Mouse (Mus musculus) v-Abl transformed pro-B cells (cell line): ENCODE results near the gene Vstm4.

Experiments used
- in situ Hi-C, 2 experiments: fragments of 400-800 bp; cut with MboI; formaldehyde crosslinking; loops; one replicate each; pipeline ENCODE4 v1.15.1; 2025; ENCODE audit not compliant: unreplicated experiment in 2 of 2

Vstm4 gene

DNA sequence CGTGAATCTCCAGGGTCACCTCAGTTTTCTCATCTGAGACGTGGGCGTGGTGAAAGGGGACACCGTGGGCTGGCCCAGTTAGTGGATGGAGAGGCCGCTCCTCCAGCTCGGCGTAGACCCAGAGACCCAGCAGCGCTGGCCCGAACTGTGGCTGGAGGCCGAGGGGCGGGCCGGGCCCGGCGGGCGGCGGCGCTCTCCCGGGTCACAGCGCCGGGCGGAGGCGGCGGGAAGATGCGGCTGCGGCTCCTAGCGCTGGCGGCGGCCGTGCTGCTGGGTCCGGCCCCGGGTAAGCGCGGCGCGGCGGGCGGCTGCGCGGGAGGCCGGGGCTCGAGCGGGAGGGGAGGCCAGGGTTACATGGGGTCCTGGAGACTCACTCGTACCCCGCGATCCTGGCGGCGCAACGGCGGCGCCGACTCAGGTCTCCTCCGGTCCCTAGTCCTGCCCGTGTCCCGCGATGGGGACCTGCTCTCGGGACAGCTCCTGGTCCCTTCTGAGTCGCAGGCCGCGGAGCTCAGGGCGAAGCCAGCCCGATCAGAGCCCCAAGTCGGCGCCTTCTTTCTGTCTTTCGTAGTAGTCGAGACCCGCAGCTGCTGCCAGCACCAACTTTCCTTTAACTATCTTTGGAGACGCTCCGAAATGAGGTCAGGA, at the start of gene Vstm4:
Gene Vstm4, plus strand, starts transcription at position 76 of the 648 bp plus-strand sequence.
- in situ Hi-C loops, result no loop called here

DNA sequence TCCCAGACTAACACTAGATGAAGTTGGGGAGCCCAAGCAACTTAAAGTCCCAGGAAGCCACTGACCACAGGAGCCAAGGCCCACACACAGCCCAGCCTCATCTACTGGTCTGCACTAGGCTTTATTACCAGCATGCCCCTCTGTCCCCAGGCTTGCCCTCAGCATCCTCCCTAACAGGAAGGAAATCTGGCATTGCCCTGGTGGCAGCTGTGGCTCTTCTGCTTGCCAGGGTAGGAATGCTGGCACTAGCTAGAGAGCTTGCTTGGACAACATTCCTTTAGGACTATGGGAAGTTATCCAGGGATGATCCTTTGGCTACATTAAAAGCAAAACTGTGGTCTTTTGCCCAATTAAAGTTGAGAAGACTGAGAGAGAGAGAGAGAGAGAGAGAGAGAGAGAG, 46.4 kb upstream of the Vstm4 start:
- in situ Hi-C loops, result no loop called here

DNA sequence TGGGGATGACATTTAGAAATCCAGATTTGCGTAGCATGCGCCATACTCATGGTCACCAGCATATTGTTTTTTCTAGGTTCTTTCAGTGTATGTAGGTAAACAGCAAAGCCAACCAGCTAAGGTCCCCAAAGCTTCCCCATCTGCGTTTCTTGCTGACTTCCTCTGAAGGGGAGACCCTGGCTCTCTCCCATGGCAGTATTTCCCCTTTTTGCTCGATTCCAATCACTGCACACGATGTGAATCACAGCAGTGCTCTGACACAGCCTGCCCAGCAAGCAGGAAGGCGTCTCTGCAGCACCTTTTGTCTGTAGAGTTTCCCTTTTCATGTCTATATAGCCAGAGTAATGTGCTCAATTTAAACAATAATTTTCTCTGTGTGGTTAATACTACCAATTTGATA, 44.1 kb upstream of the Vstm4 start:
- in situ Hi-C loops, result no loop called here

DNA sequence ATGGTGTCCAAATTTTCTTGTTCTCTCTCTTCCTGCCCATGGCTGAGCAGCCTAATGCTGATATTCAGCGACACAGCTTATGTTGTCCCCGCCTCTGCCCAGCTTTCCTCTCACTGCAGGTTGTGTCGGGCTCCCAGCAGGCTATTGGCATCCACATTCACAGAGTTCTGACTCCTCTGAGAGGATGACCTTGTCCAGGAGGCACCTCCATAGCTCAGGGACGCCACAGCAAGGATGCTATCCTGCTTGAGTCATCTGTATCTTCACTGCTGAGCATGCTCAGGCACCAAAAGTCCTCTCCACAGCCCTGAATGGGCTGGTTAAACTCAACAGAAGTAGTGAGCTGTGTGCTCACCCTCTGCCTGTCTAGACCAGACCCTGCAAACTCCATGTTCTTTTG, 41.6 kb upstream of the Vstm4 start:
- in situ Hi-C loops, result no loop called here

DNA sequence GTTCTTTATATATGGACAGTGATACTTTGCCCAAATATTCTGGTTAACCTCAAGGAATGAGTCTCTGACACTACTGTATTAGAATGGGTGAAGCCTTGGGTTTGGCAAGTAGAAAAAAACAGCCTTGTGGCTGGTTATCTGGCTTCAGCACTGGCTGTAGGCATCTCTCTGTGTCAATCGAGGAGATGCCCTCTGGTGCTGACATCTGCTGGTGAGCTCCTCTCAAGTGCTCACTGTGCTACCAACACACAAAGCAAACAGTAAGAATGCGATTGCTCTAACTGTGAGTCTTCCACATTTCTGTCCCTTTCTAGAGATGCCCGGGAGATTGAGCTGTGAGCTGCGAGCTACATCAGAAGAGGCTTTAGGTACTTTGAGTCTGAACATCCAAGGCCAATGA, 40.0 kb upstream of the Vstm4 start:
- in situ Hi-C loops, result no loop called here

DNA sequence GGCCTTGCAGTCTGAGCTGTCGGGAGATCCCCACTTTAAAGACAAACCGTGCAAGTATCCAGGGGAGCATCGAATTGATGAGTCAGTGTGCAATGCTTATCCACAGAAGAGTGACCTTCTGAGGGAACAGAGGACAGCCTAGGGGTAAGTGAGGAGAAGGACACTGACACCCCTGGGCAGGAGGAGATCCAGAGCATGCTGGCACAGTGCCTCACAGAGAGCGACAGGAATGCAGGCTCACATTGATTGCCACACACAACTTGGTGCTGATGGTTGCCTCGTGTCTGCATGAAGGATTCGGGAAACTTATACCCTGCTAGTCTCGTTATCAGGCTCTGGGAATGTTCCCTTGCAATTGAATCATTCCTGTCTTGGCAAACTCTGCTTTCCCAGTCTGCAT, 39.3 kb upstream of the Vstm4 start:
- in situ Hi-C loops, result no loop called here

DNA sequence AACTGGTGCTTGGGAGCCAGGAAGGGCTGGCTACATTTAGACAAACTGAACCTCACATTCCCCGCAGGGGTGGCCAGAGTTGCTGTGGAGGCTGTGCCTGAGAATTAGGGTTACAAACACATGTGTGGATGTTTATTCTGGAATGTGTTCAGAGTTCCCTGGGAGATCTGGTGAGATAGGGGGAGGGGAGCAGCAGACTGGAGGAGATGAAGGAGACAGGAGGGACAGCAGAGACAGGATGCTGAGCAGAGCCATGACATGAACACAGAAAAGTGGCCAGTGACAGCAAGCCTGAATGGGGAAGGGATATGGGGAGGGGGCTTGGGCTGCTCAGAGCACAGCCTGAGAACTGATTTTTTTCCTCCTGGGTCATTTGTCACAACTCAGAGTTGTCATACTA, 37.3 kb upstream of the Vstm4 start:
- in situ Hi-C loops, result no loop called here

DNA sequence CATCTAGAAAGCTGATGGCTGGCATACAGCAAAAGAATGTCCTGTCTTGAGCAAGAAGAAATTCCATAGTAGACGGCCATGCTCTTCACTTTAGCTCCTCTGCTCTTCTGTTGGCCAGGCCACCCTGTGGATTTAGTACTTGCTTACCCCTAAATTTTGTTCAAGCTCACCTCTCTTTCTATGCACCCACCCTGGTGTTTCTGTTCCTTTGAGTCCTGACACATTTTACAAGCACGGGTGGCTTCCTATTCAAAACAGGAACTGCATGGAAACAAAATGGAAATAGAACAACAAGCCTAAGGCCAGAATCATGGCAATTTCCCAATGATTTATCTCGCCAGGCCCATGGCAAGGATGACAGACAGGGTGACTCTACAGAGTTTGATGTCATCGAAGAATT, 33.7 kb upstream of the Vstm4 start:
- in situ Hi-C loops, result no loop called here

DNA sequence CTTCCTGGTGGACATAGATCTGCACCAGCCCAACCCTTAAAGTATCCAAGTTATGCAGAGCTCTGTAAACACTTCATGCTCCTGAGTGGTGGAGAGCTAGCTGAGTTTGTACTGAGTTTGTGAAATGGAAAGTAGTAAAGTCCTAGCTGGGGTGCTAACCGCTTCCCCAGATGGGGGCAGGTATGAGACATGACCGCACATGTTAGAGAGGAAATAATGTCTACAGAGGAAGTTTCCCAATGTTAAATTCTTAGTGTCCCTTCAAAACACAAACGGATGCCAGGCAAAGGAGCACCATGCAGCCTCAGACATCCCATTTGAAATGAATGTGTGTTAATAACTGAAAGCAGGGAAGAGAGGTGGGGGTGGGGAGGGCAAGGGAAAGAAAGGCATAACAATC, 32.7 kb upstream of the Vstm4 start:
- in situ Hi-C loops, result no loop called here

DNA sequence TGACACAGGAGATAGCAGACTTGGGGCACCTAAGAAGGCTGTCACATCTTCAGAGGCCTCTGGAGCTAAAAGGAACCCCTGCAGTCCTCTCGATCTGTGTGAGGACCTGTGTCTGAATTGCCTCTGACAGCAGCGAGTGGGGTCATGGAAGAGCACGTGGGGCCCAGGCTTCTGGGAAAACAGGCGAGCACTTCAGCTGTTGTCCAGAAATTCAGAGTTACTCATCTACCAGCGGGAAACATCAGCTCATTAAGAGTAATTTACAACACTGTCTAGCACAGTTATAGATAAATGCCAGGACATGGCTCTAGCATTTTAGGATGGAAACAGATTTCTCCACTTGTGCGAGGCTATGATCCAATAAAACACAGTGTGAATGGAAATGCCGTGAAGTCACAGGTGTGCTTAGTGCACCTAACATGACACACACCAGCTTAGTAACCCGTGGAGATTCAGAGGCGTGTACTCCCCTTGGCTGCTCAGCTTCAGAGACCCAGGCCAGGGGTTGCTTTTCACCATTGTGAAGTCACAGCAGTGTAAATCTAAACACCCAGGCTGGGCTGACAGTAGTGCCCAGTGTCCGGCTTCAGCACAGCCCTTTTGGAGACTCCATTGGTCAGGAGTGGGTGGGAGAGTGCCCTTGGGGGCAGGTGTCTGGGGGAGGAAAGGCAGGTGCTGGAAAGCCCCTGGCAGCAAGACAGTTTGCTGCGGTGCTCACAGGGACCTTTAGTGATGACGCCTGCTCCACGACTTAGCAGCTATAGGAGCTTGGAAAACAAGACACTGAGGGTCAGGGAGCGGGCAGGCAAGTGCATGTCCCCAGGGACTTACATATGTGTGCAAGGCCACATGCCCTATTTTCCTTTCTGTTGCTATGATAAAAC, 32.0 kb upstream of the Vstm4 start:
- in situ Hi-C loops, result no loop called here

DNA sequence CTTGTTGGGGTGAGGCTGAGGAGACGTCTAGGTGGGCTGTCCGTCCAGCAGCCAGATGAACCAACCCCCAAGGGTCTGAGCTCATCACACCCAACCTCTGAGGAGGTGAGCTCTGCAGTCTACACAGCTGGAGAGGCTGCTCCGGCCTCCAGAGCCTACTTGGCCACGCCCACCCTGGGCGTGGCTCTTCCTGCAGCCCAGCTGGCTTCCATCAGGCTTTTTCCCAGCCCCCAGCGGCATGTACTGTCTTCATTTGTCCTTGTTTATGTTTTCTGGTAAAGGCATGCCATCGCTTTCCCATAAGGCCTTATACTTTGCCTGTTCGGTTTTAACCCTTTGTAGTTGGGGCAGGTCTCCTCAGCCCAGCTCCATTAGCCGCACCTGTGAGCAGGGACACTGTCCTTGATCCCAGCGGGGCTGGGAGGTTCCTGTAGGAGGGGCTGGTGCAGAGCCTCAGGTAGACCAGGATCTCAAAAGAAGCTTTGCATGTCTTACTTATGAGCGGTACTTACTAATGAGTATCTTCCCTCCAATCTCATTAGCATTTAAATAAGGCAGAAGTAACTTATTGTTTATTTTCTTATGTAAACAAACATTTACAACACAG, 31.0 kb upstream of the Vstm4 start:
- in situ Hi-C loops, result no loop called here

DNA sequence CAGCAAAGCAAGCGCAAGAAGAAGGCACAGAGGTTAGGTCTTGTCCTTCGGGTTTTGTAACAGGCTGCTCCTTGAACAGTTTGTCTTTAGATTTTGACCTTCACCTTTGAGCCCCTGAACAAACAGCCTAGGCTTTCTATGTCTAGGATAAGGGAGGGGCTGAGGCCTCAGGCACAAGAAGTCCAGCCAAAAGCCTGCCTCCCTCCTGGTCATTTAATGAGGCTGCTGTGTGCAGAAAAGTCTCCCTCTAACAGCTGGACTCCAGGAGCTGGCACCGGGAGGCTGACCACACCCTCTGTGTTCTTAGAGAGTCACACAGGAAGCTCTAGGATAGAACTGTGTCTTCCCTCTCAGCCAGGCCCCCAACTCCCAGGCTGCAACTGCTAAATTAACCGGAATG, 29.4 kb upstream of the Vstm4 start:
- in situ Hi-C loops, result no loop called here

DNA sequence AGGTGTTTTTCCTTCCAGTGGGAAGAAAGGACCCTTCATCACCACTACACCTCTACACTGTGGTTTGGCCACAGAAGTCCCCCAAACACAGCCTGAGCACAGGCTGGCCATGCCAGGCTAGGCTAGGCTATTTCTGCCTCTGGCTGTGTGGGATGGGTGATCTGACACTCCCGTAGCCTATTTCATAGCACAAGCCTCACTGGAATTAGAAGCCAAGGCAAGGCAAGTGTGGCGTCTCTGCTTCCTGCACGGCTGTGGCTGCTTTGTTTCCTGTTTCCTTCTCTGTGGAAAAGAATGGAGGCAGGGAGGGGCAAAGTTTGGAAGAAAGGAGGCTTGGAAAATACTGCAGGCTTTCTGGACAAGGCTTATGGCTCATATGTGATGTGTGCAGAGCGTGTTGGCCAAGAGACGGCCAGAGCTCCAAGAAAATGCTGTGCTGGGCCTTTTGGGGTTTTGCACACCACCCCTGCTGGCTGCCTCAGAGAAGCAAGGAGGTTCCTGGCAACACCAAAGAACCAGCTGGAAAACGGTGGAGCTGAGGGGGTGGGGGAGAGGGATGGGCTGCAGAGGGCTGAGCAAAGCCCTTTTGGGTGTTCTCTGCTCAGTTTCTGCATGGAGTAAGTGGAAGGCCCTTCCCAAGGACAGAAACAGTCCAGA, 28.4 kb upstream of the Vstm4 start:
- in situ Hi-C loops, result no loop called here

DNA sequence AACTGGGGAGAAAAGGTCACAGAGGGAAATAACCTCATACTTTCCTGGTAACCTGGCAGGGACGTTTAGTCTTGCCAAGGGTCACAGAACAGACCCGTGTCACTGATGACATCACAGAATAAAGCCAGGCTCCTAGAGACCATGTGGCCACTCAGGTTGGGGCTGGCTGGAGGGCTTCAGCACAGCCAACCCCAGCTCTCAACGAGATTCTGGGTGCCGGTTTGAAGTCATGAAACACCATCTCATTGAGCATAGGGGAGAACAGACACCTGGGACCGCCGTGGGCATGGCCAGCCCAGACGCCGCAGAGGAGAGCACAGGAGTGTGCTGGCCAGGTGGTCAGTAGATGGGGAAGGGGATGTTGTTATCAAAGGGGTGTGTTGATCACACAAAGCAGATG, 22.7 kb upstream of the Vstm4 start, which contains the start of gene Fam170b:
Gene Fam170b, plus strand, starts transcription at position 116 of the 400 bp plus-strand sequence.
- in situ Hi-C loops, result no loop called here

DNA sequence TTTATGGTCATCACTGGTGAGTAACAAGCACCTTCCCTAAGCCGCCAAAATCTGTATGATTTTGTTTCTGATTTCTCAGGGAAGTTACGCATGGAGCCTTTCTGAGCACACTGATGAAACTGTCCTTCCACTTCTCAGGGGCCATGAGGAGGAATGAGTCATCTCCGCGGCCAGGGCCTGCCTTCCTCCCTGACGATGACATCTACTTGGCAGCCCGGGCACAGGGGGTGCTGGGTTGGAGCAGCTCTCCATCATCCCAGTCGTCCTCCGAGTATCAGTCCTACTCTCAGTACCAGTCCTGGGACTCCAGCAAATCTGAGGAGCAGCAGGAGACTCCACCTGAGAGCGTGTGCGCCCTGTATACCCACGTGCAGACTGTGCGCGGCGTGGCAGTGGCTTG, 21.4 kb upstream of the Vstm4 start:
- in situ Hi-C loops, result no loop called here

DNA sequence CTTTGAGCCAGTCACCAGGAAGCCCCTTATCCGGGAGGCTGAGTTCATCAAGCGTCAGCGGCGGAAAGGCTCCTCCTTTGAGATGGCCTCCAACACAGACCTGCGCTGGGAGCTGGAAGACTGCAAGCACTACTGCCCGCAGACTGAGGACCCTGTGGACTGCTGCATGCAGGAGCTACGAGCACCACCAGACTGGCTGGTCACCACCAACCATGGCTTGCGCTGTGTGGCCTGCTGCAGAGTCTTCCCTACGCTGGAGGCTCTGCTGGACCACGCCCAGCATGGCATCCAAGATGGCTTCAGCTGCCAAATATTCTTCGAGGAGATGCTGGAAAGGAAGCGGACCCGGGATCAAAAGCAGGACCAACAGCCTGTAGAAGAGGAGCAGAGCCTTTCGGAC, 21.0 kb upstream of the Vstm4 start:
- in situ Hi-C loops, result no loop called here

DNA sequence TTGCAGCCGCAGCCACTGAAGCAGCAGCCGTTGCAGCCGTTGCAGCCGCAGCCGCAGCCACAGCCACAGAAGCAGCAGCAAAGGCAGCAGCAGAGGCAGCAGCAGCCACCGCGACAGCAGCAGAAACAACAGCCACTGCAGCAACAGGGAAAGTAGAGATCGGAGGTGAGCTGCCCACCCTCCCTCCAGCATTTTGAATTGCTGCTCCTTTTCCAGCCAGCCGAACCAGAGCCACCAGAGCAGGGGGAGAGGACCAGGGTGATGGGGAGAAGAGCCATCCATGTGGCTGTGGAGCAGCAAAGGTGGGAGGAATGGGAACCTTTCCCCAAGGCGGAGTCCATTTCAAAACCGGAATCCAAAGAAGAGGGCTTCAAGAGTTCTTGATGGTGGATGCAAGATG, 20.4 kb upstream of the Vstm4 start:
- in situ Hi-C loops, result no loop called here

DNA sequence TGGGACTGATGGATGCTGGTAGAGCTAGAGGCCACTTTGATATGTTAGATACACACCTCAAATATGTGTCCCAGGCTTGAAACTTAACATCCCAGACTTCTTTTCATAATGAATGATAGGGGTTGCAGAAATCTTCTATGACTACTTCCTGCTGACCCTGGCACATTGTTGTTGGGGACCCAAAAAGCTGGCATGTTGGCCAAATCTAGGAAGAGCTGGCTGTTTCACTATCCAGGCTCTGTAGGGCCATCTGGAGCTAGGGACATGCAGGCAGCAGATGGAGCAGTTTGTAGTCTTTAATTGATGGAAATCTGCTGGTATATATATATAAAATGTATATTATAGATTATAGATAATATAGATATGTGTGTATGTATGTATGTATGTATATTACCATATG, 14.5 kb upstream of the Vstm4 start:
- in situ Hi-C loops, result no loop called here

DNA sequence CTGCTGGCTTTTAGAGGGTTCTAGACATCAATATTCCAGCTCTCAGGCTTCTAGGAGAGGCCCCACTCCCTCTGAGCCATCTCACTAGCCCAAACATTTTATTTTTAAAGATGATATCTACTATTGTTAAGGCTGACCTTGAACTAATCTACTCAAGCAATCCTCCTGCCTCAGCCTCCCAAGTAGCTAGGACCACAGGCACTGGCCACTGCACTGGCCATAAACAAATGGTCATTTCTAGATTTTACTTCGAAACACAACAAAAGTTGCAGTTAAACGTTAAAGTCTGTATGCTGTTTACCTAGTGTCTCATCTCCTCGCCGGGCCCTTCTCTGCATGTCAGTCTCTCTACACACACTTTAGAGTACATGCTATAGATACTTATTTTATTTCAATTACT, 2.5 kb upstream of the Vstm4 start:
- in situ Hi-C loops, result no loop called here

DNA sequence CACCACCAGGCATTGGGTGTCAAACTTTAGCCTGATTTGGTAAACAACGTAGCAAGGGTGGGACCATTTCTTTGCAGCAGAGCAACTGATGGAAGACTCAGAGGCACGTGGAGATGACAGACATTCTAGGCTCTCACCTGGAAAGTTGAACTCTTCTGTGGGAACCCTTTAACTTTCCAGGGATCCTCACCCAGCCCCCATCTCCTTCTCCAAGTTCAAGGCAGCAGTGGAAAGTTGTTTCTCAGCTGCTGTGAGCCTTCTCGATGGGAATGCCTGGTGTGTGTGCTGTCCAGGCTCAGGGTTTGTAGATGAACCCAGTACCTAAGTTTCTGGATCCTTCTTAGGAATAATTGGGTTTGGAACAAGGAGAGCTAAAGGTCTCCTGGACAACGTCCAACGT, 310 bp upstream of the Vstm4 start:
- in situ Hi-C loops, result no loop called here

DNA sequence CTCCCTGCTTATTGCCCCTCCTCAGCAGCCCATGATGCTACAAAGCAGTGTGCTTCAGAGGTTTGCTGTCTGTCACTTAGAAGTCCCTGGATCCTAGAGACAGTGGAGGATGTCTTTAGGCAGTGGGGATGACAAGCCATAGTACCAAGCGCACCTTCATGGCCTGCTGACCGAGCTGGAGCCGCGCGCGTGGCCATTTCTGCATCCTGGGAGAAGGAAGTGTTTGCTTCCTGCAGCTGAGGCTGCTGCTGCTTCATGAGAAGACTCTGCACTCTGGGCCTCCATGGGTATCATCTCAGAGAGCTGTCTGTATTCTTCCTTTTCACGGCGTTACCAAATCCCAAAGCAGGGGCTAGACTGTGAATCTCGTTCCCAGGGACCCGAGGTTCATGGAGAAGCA, 1.8 kb downstream of the Vstm4 start:
- in situ Hi-C loops, result no loop called here
